Comparison of ENCODE assay signal across 9 mouse cellular contexts in the genomic region with DNA sequence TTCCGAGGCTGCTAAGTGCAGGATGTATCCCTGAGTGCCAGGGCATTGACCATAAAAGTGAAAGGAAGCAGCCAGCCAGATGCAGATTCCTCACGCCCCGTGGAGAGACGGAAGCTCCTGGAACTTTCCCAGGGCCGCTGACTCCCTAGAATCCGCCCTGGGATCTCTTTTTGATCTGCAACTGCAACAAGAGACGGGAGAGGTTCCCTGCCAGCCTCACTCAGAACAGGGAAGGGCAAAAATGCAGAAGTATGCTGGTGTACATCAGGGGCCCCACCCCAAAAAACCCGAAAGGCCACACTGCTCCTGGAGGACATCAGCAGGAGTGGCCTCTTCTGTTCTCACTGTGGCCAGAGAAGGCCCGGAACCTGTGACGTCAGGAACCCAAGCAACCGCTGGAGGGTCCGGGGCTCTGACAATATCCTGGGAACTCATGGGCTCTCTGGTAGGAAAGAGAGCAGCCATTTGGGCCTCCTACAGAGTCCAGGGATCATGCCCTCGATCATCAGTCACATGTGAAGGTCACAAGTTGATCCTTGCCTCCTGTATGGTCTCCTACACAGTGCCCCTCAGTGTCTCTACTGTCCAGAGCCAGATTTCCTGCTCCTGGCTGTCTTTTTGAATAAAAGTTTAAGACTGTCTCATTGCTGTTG. TPM values are rescaled to one million over a fixed set of nuclear protein-coding genes. Genes with fewer than 3 reads are reported as not detected.
DNase-seq lines count a peak whose midpoint lies in the region; ATAC-seq lines count a peak whose summit lies in the region.
"Had no signal": no experiment of that assay in that cellular context is flagged by ENCODE, and none has a peak within 500 bp of the region (broad histone marks: within the 10 kb centered on the region; RNA-seq: fewer than 3 reads in every experiment).

No protein-coding gene starts in this region.

- H3K27me3 ChIP-seq in heart, embryonic 14.5 days (ENCODE audit: control insufficient read depth, insufficient read depth, low read length) = no peaks in the 10 kb centered on the region
- H3K27me3 ChIP-seq in neural tube, embryonic 12.5 days (replicated peaks) = peaks cover 51% of the 10 kb centered on the region

- no peaks in the 10 kb centered on the region for H3K36me3 ChIP-seq in heart, embryonic 14.5 days (ENCODE audit: control insufficient read depth, insufficient read depth, low read length)
- no peaks in the 10 kb centered on the region for H3K36me3 ChIP-seq in neural tube, embryonic 12.5 days

- 40% methylated on average over 13 of the region's 13 CpGs for WGBS in heart, embryonic 14.5 days
- WGBS in neural tube, embryonic 12.5 days = 61% methylated on average over 13 of the region's 13 CpGs

- peak; percentile 51 to 75 for DNase-seq in adrenal gland, adult (ENCODE audit: inconsistent age in 2 of 2, low spot score in 1 of 2)
- DNase-seq in adrenal gland, postnatal 4 days (ENCODE audit: low spot score in 2 of 2) = no peak
- DNase-seq in ZHBTc4 (ENCODE audit: low read depth, low spot score) = peak; percentile 84
- DNase-seq in kidney, postnatal 25 days = peak; percentile 76 to 81
- DNase-seq in c-Kit-positive CD71-positive TER-119-positive erythroid progenitor cells, embryonic 14.5 days (ENCODE audit: low spot score) = no peak
- no peak for DNase-seq in ovary, postnatal 14 days (ENCODE audit: low spot score)

- peaks cover 47 to 67% of the 10 kb centered on the region in 2 experiments for H3K4me1 ChIP-seq in heart, embryonic 14.5 days (ENCODE audit: control insufficient read depth in 2 of 2, insufficient read depth in 2 of 2, low read length in 2 of 2)
- H3K4me1 ChIP-seq in neural tube, embryonic 12.5 days = peaks cover 36% of the 10 kb centered on the region

- no peaks in the 10 kb centered on the region for H3K9me3 ChIP-seq in heart, embryonic 14.5 days (ENCODE audit: control insufficient read depth, low read length)
- H3K9me3 ChIP-seq in neural tube, embryonic 12.5 days = no peaks in the 10 kb centered on the region

- H3K27ac ChIP-seq in heart, embryonic 14.5 days (replicated peaks in 1 of 2; ENCODE audit: control insufficient read depth in 1 of 2, insufficient read depth in 1 of 2, low read depth in 2 of 2, low read length in 2 of 2) = peak overlapping the region in 1 of 2 experiments; percentile 71; a peak in 2 of 4 replicates
- H3K27ac ChIP-seq in neural tube, embryonic 12.5 days = no peak overlapping the region

- ATAC-seq in heart, embryonic 14.5 days (ENCODE audit: insufficient number of reproducible peaks, insufficient read depth, low FRiP score, low read depth) = no peak
- no peak for ATAC-seq in neural tube, embryonic 12.5 days (ENCODE audit: low FRiP score, low read depth)

- H3K9ac ChIP-seq in heart, embryonic 14.5 days (ENCODE audit: low read length) = peak overlapping the region; percentile 18
- H3K9ac ChIP-seq in neural tube, embryonic 12.5 days = no peak overlapping the region

- peak overlapping the region; percentile 72 for H3K4me2 ChIP-seq in heart, embryonic 14.5 days (ENCODE audit: low read length)
- H3K4me2 ChIP-seq in neural tube, embryonic 12.5 days (replicated peaks) = peak overlapping the region; percentile 22

- H3K4me3 ChIP-seq in heart, embryonic 14.5 days (ENCODE audit: control insufficient read depth in 1 of 2, insufficient read depth in 1 of 2, low read depth in 1 of 2, low read length in 2 of 2) = no peak overlapping the region
- H3K4me3 ChIP-seq in neural tube, embryonic 12.5 days = no peak overlapping the region
- H3K4me3 ChIP-seq: myocyte had no signal

RNA-seq across cellular contexts. Expression of gene Tmem51, which starts 2.3 kb away (rescaled TPM):
- total RNA-seq in adrenal gland, postnatal 4 days (2021) = 10 to 100 TPM in 1 of 2 experiments, 1 to 10 TPM in 1; 7.8 to 11.3 TPM
- polyA plus RNA-seq in heart, embryonic 14.5 days (2014; fragmentation: Nextera tagmentation; extraction: Ambion mirVana) = 35.6 and 36.4 TPM in 2 replicates
- polyA plus RNA-seq in neural tube, embryonic 12.5 days (2016; fragmentation: Nextera tagmentation; extraction: Ambion mirVana) = 6.3 and 6.4 TPM in 2 replicates
- polyA plus RNA-seq: myocyte had no signal

Comparison
In these comparisons a context has a peak if more than half of its experiments do, and no peak if none do; other contexts are left out.
1. DNase-seq: peak in adrenal gland, adult (2 of 2), ZHBTc4 (single experiment) and kidney, postnatal 25 days (2 of 2); none in adrenal gland, postnatal 4 days (0 of 2), c-Kit-positive CD71-positive TER-119-positive erythroid progenitor cells, embryonic 14.5 days (single experiment) and ovary, postnatal 14 days (single experiment).